Mouse (Mus musculus) bone marrow, adult 2 months (tissue): ENCODE results near the gene Rnf157. TPM values are rescaled to one million over a fixed set of nuclear protein-coding genes. Genes with fewer than 3 reads are reported as not detected.
"Not testable (repeated sequence)": the region's sequence is repeated elsewhere in the genome, so short reads cannot be mapped to it uniquely, and the experiment has no call there.

Experiments
- H3K27ac ChIP-seq: fragments of 200-500 bp; 2 replicates; pipeline ENCODE4 v1.5.1; 2012; ENCODE audit warnings: low read depth, mild to moderate bottlenecking, control low read depth, inconsistent platforms, low read length; ENCODE audit not compliant: control insufficient read depth, poor library complexity, insufficient read depth
- H3K4me1 ChIP-seq: fragments of 200-500 bp; 2 replicates; pipeline ENCODE4 v1.6.1; 2011; ENCODE audit warnings: low read length; ENCODE audit not compliant: control insufficient read depth, insufficient read depth
- H3K4me3 ChIP-seq: fragments of 200-500 bp; replicated peaks from 2 replicates; pipeline ENCODE3; 2011; ENCODE audit warnings: mild to moderate bottlenecking, low read depth, low read length, control low read depth; ENCODE audit not compliant: control insufficient read depth
- CTCF ChIP-seq: fragments of 200-500 bp; IDR thresholded peaks from 2 replicates; pipeline ENCODE4 v1.5.1; 2011; ENCODE audit warnings: low read length, control low read depth; ENCODE audit not compliant: control insufficient read depth, insufficient read depth
- POLR2A ChIP-seq: fragments of 200-500 bp; IDR thresholded peaks from 2 replicates; pipeline ENCODE4 v1.6.1; 2011; ENCODE audit warnings: low read depth, mild to moderate bottlenecking, control low read depth, low read length, borderline replicate concordance; ENCODE audit not compliant: control insufficient read depth
- WGBS: fragments of 180-500 bp; shearing (Covaris S2); methylation state at CpG from one replicate; pipeline ENCODE4 v1.1.7; 2018; 5-methylcytosine and 5-hydroxymethylcytosine counted together
- polyA plus RNA-seq: library from polyadenylated mRNA; stranded (reverse); fragments of >200 nt; gene quantifications from 2 replicates; pipeline ENCODE4 v1.2.4, GENCODE M21; 2011; ENCODE audit warnings: low replicate concordance; ENCODE audit not compliant: missing spikeins, insufficient read depth, insufficient read length

Rnf157 gene
- polyA plus RNA-seq, 1 experiment: 14.2 TPM

DNA sequence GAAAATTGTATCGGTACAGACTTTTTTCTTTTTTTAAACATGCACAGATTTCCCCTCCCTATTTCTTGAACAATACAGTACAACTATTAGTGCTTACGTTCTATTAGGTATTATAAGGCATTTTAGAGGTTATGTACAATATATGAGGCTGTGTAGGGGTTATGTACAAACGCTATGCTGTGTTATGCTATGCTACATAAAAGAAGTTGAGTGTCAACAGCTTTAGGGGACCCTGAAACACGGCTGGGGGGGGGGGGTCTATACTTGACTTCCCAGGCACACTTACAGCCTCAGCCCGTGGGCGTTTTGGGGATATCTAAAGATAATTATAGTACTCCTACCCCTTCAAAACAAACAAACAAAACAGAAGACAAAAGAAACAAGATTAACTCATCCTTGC, 19.3 kb upstream of the Rnf157 start:
- H3K27ac ChIP-seq: no peak overlapping the region
- TF ChIP-seq POLR2A (no peak), CTCF (no peak)
- peaks cover 11% of the 10 kb centered on the region for H3K4me1 ChIP-seq
- H3K4me3 ChIP-seq: no peak overlapping the region
- WGBS: 76% methylated on average over 6 of the region's 6 CpGs

DNA sequence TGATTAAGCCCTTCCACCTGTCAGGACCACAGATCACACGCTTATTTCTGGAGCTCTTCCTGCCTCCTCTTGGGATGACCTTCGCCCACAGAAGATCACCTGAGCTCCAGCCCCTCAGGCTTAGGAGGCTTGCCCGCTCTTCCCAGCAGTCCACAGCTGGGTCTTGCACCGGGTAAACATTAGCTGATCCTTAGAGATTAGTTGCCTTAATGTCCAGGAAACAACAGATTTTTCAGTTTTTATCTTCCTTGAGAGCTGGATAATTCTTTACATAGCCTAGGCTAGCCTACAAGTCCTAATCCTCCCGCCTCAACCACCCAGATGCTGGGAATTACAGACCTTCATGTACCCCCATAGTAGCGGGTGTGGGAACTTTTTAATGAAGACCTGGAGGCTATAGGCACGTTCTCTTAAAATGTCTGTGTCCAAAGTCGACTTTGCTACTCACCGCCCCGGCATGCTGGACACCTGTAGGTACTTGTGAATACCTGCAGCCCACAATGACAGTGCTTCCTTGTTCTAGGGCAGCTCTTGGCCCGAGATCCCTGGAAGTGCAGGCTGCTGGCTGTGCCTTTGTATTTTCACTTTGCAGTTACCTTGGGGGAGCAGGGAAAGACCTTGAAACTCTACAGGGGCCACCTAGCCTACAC, 18.7 kb upstream of the Rnf157 start:
- Histone ChIP-seq H3K4me3 (no peak overlapping the region), H3K4me1 (peaks cover 11% of the 10 kb centered on the region), H3K27ac (no peak overlapping the region)
- no peak for TF ChIP-seq CTCF
- TF ChIP-seq POLR2A: no peak
- WGBS: 83% methylated on average over 11 of the region's 11 CpGs

DNA sequence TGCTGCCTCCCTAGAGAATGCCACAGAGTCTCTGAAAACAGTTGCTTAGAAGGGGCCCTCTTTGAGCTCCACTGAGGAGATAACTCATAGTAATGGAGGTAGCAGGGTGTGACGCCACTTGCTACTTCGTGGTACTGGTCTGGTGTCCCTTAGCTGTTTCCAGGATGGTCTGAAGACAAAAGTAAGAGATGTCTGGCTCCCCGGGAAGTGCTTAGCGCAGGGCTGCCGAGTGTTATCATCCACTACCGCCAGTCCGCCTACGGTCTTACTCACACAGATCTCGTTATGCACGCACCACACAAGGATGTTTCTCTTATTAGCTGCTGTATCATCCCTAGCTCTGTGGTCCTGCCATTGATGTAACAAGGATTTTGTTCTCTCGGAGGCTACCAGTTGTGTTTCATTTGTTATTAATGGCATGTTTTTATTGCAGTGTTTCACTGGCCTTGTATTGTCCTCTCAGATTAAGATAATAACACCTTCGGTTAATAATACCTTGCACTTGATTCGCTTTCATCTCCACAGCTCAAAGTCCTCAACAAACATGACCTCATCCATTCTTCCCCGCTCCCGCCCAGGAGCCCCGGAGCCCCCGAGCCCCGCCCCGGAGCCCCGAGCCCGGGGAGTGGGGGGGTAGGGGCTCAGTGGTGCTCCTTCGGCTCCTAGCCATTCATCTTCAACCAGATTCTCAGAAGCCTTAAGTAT, 18.0 kb upstream of the Rnf157 start:
- TF ChIP-seq POLR2A: no peak
- no peak for TF ChIP-seq CTCF
- WGBS: 81% methylated on average over 22 of the region's 22 CpGs
- Histone ChIP-seq H3K27ac (no peak overlapping the region), H3K4me1 (peaks cover 11% of the 10 kb centered on the region), H3K4me3 (no peak overlapping the region)

DNA sequence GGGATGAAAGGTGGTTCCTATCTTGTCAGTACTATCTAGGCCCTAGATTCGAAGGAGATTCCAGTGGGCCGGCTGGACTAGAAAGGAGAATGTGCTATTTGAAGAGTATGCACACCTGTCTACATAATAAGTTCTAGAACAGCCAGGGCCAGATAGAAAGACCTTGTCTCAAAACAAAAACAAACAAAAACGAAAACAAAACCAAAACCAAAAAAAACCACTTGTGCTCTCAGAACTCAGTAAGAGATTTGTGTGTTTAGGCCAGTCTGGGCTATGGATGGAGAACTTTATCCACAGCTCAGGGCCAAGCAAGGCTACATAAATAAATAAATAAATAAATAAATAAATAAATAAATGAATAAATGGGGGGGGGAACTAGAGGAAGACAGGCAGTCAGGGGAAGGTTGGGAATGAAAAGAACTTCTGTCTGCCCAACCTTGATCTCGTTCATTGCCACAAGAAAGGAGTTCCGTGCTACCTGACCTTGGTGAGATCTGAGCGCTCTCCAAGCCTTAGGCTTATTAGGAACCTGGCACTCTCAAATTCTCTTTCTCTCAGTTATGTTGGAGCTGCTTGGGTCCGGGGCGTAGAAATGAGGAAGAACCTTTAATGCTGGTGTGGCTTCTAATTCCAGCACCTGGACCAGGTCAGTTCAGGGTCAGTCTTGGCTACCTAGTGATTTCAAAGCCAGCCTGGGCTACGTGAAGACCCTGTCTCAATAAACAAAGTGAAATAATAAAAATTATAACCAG, 17.2 kb upstream of the Rnf157 start:
- Histone ChIP-seq H3K4me1 (peaks cover 11% of the 10 kb centered on the region), H3K4me3 (no peak overlapping the region), H3K27ac (no peak overlapping the region)
- TF ChIP-seq CTCF (no peak), POLR2A (no peak)
- WGBS: 61% methylated on average over 9 of the region's 9 CpGs

DNA sequence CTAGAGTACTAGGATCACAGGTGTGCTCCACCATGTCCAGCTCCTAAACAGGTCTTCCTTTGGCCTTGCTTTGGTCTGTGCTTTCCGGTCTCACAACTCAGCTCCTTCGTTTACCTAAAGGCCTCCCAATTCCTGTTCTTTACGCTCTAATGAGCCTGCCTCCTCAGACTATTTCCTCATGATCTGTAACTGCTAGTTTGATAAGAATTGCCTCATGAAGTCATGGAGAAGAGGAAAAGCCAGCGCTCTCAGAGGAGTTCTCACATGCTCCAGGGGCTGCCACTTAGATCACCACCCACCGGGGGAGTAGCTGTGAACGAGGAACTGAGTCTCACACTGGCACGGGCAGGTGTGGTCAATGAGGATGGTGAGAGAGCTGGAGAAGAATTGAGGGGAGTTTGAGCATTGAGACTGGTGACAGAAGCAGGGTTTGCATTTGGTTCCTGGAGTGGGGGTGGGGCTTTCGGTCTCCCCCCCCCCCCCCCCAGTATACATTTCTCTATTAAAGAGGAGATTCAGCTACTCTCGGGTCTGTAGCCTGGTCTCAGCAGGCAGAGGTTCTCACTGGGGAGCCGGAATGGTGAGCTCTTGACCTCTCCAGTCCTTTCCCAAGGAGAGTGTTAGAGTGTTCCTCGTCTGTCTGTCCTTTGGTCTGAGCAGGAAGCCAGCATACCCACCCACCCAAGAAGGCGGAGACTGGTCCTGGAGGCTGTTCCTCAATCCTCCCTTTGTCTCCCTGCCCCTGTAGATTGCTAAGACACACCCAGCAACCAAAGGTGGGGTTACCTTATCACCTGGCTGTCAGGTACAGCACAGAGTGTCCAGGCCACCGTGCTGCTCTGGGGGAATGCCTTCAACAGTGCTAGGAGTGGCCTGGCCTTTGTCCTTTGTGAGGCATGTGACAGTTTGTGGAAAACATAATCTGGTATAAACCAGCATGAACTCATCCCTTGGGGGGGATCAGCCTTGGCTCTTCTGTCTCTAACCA, 16.3 kb upstream of the Rnf157 start:
- peaks cover 11% of the 10 kb centered on the region for H3K4me1 ChIP-seq
- no peak overlapping the region for H3K4me3 ChIP-seq
- WGBS: 21% methylated on average over 13 of the region's 13 CpGs
- TF ChIP-seq POLR2A (no peak), CTCF (no peak)
- H3K27ac ChIP-seq: peak overlapping the region; percentile 36

DNA sequence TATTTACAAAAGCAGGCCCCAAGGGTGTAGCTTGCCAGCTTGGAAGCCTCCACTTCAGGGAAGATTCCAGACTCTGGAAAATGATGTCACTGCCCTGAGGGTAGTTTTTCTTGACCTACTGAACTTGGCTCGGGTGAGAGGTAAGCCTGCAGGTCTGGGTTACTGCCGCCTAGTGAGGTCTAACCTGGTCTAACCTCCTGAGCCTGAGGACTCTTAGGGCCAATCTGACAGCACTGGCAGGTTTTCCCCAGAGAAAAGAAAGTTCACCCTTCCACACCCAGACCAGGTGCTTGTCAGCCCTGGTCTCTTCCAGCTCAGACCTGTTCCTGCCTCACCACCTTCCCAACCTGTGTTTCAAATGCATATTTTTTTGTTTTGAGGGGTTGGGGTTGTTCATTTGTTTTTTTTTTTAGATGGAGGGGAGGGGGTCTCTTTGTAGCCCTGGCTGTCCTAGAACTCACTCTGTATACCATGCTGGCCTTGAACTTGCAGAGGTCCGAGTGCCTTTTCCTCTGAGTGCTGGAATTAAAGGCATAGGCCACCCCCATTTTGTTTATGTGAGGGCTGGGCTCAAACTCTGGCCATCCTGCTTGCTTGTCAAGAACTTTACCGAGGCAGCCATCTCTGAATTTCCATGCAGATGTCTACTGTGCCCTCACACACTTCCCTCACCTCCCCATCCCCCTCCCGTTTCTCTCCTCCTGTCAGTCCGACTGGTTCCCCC, 14.2 kb upstream of the Rnf157 start:
- WGBS: 73% methylated on average over 6 of the region's 6 CpGs
- TF ChIP-seq CTCF: no peak
- no peak for TF ChIP-seq POLR2A
- peaks cover 10% of the 10 kb centered on the region for H3K4me1 ChIP-seq
- no peak overlapping the region for H3K27ac ChIP-seq
- H3K4me3 ChIP-seq: no peak overlapping the region

DNA sequence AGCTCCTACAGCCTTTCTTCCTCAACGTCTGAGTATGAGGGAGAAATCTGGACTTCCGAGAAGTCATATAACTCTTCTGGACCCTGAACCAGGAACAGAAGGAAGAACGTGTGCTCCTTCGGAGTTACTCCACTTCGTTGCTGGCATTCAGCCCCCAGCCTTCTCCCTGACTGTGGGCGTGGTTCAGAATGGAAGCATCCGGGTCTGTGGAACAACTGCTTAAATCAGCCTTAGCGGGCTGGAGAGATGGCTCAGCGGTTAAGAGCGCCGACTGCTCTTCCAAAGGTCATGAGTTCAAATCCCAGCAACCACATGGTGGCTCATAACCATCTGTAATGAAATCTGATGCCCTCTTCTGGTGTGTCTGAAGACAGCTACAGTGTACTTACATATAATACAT, 13.5 kb upstream of the Rnf157 start:
- WGBS: 88% methylated on average over 11 of the region's 11 CpGs
- not testable (repeated sequence) for H3K4me3 ChIP-seq, H3K27ac ChIP-seq
- H3K4me1 ChIP-seq: peaks cover 10% of the 10 kb centered on the region
